Mouse (Mus musculus) midbrain, embryonic 14.5 days (tissue): ENCODE results near the gene Prr13. TPM values are rescaled to one million over a fixed set of nuclear protein-coding genes. Genes with fewer than 3 reads are reported as not detected.

Source experiments
- ATAC-seq: fragments of 200-750 bp; cut with Nextera tagmentation; 2 replicates; pipeline ENCODE4 v1.8.0; 2017; ENCODE audit warnings: moderate number of reproducible peaks, moderate library complexity; ENCODE audit not compliant: low FRiP score, low TSS enrichment
- DNase-seq: peaks from one replicate; pipeline ENCODE4 v3.0.0-alpha.2; 2015
- H3K27ac ChIP-seq: fragments of 300-500 bp; sonication (generic); replicated peaks from 2 replicates; pipeline ENCODE4 v1.5.1; 2014; ENCODE audit warnings: mild to moderate bottlenecking, low read depth, low read length, moderate library complexity
- H3K27me3 ChIP-seq: fragments of 300-500 bp; sonication (generic); 2 replicates; pipeline ENCODE4 v1.6.1; 2014; ENCODE audit warnings: low read length, control low read depth, mixed read lengths; ENCODE audit not compliant: control insufficient read depth, insufficient read depth
- H3K36me3 ChIP-seq: fragments of 300-500 bp; sonication (generic); 2 replicates; pipeline ENCODE4 v1.6.1; 2014; ENCODE audit warnings: low read length, control low read depth; ENCODE audit not compliant: control insufficient read depth, insufficient read depth
- H3K4me1 ChIP-seq: fragments of 300-500 bp; sonication (generic); 2 replicates; pipeline ENCODE4 v1.6.1; 2014; ENCODE audit warnings: mild to moderate bottlenecking, antibody characterized with exemption, low read length, control low read depth; ENCODE audit not compliant: control insufficient read depth, insufficient read depth
- H3K4me2 ChIP-seq: fragments of 300-500 bp; sonication (generic); 2 replicates; pipeline ENCODE4 v1.6.1; 2014; ENCODE audit warnings: mild to moderate bottlenecking, low read length, moderate library complexity
- H3K4me3 ChIP-seq: fragments of 300-500 bp; sonication (generic); replicated peaks from 2 replicates; pipeline ENCODE4 v1.5.1; 2014; ENCODE audit warnings: low read depth, low read length
- H3K9ac ChIP-seq: fragments of 300-500 bp; sonication (generic); replicated peaks from 2 replicates; pipeline ENCODE4 v1.6.1; 2014; ENCODE audit warnings: mild to moderate bottlenecking, low read length, moderate library complexity
- H3K9me3 ChIP-seq: fragments of 300-500 bp; sonication (generic); 2 replicates; pipeline ENCODE4 v1.6.1; 2016; ENCODE audit warnings: low read length, control low read depth, mixed read lengths; ENCODE audit not compliant: control insufficient read depth
- WGBS: fragments of 180-500 bp; shearing (Covaris S2); extraction: QIAGEN DNeasy Blood & Tissue Kit; methylation state at CpG from one replicate; pipeline ENCODE4 v1.1.7; 2014; 5-methylcytosine and 5-hydroxymethylcytosine counted together
- polyA plus RNA-seq: library from polyadenylated mRNA; unstranded; fragments of >200 nt; fragmentation: Nextera tagmentation; extraction: Ambion mirVana; gene quantifications from 2 replicates; pipeline ENCODE4 v1.2.1, GENCODE M21; 2014

Prr13 gene
- polyA plus RNA-seq, 1 experiment from 2014 or later, result 127 TPM

GRCm38 (mm10) chr15:102503924-102504782 is 45.3 kb downstream of the Prr13 start:
- ATAC-seq (no peak), DNase-seq (no peak)
- WGBS, result 92% methylated on average over 9 of the region's 9 CpGs

GRCm38 (mm10) chr15:102505073-102505769 is 46.4 kb downstream of the Prr13 start:
- Histone ChIP-seq H3K27me3 (no peaks in the 10 kb centered on the region), H3K4me3 (no peak overlapping the region), H3K4me2 (no peak overlapping the region), H3K9ac (no peak overlapping the region), H3K4me1 (peaks cover 12% of the 10 kb centered on the region), H3K27ac (no peak overlapping the region), H3K9me3 (no peaks in the 10 kb centered on the region), H3K36me3 (peaks cover 71% of the 10 kb centered on the region)
- DNase-seq (no peak), ATAC-seq (no peak)
- 80% methylated on average over 12 of the region's 12 CpGs for WGBS

More at GRCm38 (mm10) chr15:102503924-102504782, 45.3 kb downstream of the Prr13 start:
- Histone ChIP-seq H3K9ac (no peak overlapping the region), H3K4me1 (peaks cover 1% of the 10 kb centered on the region), H3K36me3 (peaks cover 81% of the 10 kb centered on the region), H3K9me3 (no peaks in the 10 kb centered on the region), H3K27ac (no peak overlapping the region), H3K4me2 (no peak overlapping the region), H3K4me3 (no peak overlapping the region), H3K27me3 (no peaks in the 10 kb centered on the region)

- Histone ChIP-seq H3K27me3 (no peaks in the 10 kb centered on the region), H3K9ac (no peak overlapping the region), H3K27ac (no peak overlapping the region), H3K9me3 (no peaks in the 10 kb centered on the region), H3K4me1 (peaks cover 14% of the 10 kb centered on the region), H3K4me2 (no peak overlapping the region), H3K4me3 (no peak overlapping the region), H3K36me3 (peaks cover 64% of the 10 kb centered on the region)
- DNase-seq, result no peak
- 90% methylated on average over 9 of the region's 9 CpGs for WGBS
- ATAC-seq, result no peak
Observed at GRCm38 (mm10) chr15:102505770-102506463, 47.1 kb downstream of the Prr13 start.

- no peak overlapping the region for H3K9ac ChIP-seq
- peaks cover 20% of the 10 kb centered on the region for H3K4me1 ChIP-seq
- H3K4me3 ChIP-seq, result no peak overlapping the region
- no peak overlapping the region for H3K27ac ChIP-seq
- no peaks in the 10 kb centered on the region for H3K9me3 ChIP-seq
- 76% methylated on average over 2 of the region's 2 CpGs for WGBS
- peaks cover 59% of the 10 kb centered on the region for H3K36me3 ChIP-seq
- no peak overlapping the region for H3K4me2 ChIP-seq
- ATAC-seq (no peak), DNase-seq (no peak)
- H3K27me3 ChIP-seq, result no peaks in the 10 kb centered on the region
Observed at GRCm38 (mm10) chr15:102506464-102506830, 47.6 kb downstream of the Prr13 start.

GRCm38 (mm10) chr15:102506864-102507263 is 48.0 kb downstream of the Prr13 start:
- no peaks in the 10 kb centered on the region for H3K27me3 ChIP-seq
- ATAC-seq (no peak), DNase-seq (no peak)
- H3K9me3 ChIP-seq, result no peaks in the 10 kb centered on the region
- H3K4me3 ChIP-seq, result no peak overlapping the region
- peaks cover 24% of the 10 kb centered on the region for H3K4me1 ChIP-seq
- no peak overlapping the region for H3K27ac ChIP-seq
- H3K9ac ChIP-seq, result no peak overlapping the region
- H3K36me3 ChIP-seq, result peaks cover 54% of the 10 kb centered on the region
- H3K4me2 ChIP-seq, result no peak overlapping the region
- 89% methylated on average over 1 of the region's 1 CpGs for WGBS

- no peak overlapping the region for H3K4me3 ChIP-seq
- H3K27me3 ChIP-seq, result no peaks in the 10 kb centered on the region
- no peaks in the 10 kb centered on the region for H3K9me3 ChIP-seq
- peaks cover 31% of the 10 kb centered on the region for H3K4me1 ChIP-seq
- ATAC-seq, result no peak
- H3K36me3 ChIP-seq, result peaks cover 48% of the 10 kb centered on the region
- H3K9ac ChIP-seq, result no peak overlapping the region
- DNase-seq, result no peak
- no peak overlapping the region for H3K27ac ChIP-seq
- no peak overlapping the region for H3K4me2 ChIP-seq
Observed at GRCm38 (mm10) chr15:102507561-102507960, 48.7 kb downstream of the Prr13 start.

GRCm38 (mm10) chr15:102508336-102508735 is 49.5 kb downstream of the Prr13 start:
- Histone ChIP-seq H3K27me3 (no peaks in the 10 kb centered on the region), H3K9ac (no peak overlapping the region), H3K4me1 (peaks cover 37% of the 10 kb centered on the region), H3K9me3 (no peaks in the 10 kb centered on the region), H3K27ac (no peak overlapping the region), H3K4me2 (no peak overlapping the region), H3K4me3 (no peak overlapping the region), H3K36me3 (peaks cover 40% of the 10 kb centered on the region)
- DNase-seq, result no peak
- no peak for ATAC-seq
- 92% methylated on average over 3 of the region's 3 CpGs for whole genome bisulfite sequencing

GRCm38 (mm10) chr15:102510110-102510509 is 51.3 kb downstream of the Prr13 start:
- no peaks in the 10 kb centered on the region for H3K9me3 ChIP-seq
- H3K4me1 ChIP-seq, result peaks cover 50% of the 10 kb centered on the region
- WGBS, result 4% methylated on average over 9 of the region's 9 CpGs

More at GRCm38 (mm10) chr15:102510110-102510509, 51.3 kb downstream of the Prr13 start:
- Histone ChIP-seq H3K27ac (peak overlapping the region; percentile 91), H3K4me3 (peak overlapping the region; percentile 65), H3K9ac (peak overlapping the region; percentile 73), H3K27me3 (no peaks in the 10 kb centered on the region), H3K36me3 (peaks cover 22% of the 10 kb centered on the region), H3K4me2 (peak overlapping the region; percentile 80)
- DNase-seq (peak; percentile 67), ATAC-seq (peak; percentile 65; the same call in 1 of the 2 replicates)
